Mouse (Mus musculus) 416B (cell line): Measurements from ENCODE around the gene Caprin1.
A peak's percentile ranks its signal among the peaks of the same experiment; 100 is the strongest.

ENCODE experiments used
- DNase-seq: peaks from one replicate; pipeline ENCODE4 v3.0.0; 2011; ENCODE audit warnings: low read depth

The Caprin1 gene

DNA sequence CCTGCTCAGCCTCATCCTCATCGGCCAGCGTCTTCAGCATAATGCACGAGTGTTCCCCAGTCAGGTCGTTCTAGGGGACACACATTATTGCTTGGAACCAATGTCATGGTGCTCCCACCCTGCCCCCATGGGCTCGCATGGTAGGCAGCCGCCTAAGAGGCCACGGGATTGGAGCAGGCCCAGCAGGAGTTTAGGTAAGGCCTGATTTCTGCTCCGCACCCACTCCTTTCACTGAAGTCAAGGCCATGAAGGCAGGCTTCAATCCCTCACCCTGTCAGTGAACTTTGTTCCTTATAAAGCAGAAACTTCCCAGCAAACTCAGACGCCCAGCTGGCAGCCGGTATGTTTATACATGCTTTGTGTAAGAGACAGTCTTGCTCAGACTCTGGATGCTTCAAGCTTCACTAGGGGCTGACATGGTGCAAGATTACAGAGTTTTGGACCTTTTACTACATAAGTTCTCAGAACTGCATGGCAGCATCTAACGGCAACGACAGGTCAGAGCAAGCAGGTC lies 69.4 kb downstream of the Caprin1 start:
- DNase-seq: no peak

GRCm38 (mm10) chr2:103724521-103724920 lies 72.9 kb downstream of the Caprin1 start:
- no peak for DNase-seq

- no peak for DNase-seq
Observed at GRCm38 (mm10) chr2:103719292-103719646, 78.2 kb downstream of the Caprin1 start.

GRCm38 (mm10) chr2:103718594-103719291 lies 78.7 kb downstream of the Caprin1 start:
- peak; percentile 65 for DNase-seq

DNA sequence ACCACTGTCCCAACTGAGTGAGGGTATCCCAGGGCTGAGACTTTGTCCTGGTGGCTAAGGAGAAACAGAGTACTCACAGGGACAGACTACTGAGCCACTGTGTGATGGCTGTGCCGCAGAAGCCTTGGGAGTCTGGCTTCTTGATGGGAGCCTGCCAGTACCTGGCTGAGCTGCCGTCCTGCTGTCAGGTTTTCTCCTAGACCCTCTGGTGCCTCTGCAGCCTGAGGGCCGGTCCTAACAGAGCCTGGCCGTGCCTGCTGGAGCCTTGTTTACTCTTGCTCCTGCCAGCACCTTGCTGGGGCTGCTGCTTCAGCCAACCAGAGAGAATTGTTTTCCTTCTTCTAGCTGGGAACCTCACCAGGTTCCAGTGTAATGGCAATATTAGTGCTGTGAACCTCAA lies 83.0 kb downstream of the Caprin1 start:
- DNase-seq: no peak

GRCm38 (mm10) chr2:103713831-103714230 lies 83.6 kb downstream of the Caprin1 start:
- no peak for DNase-seq
